17 mouse cellular contexts compared by ENCODE assay signal in genomic region chr10:93364881-93365280, GRCm38 (mm10). TPM values are rescaled to one million over a fixed set of nuclear protein-coding genes. Genes with fewer than 3 reads are reported as not detected.
DNase-seq lines count a peak whose midpoint lies in the region; ATAC-seq and TF ChIP-seq lines count a peak whose summit lies in the region.
"Had no signal": no experiment of that assay in that cellular context is flagged by ENCODE, and none has a peak within 500 bp of the region (broad histone marks: within the 10 kb centered on the region; RNA-seq: fewer than 3 reads in every experiment).

No protein-coding gene starts in this region.

- no peaks in the 10 kb centered on the region for H3K27me3 ChIP-seq in forebrain, embryonic 10.5 days (ENCODE audit: poor library complexity, severe bottlenecking)
- H3K27me3 ChIP-seq in forebrain, postnatal 0 days (ENCODE audit: insufficient read depth, low read length), result no peaks in the 10 kb centered on the region
- no peaks in the 10 kb centered on the region for H3K27me3 ChIP-seq in kidney, embryonic 16.5 days (ENCODE audit: insufficient read depth, low read length)
- no peaks in the 10 kb centered on the region for H3K27me3 ChIP-seq in spleen, adult 2 months (ENCODE audit: control insufficient read depth, insufficient read depth, low read length)
- H3K27me3 ChIP-seq: Patski had no signal

- no peak overlapping the region for H3K4me3 ChIP-seq in forebrain, embryonic 10.5 days
- H3K4me3 ChIP-seq in forebrain, postnatal 0 days (ENCODE audit: low read depth, low read length), result no peak overlapping the region
- no peak overlapping the region for H3K4me3 ChIP-seq in kidney, embryonic 16.5 days (ENCODE audit: low read length)
- H3K4me3 ChIP-seq in brown adipose tissue, adult 24 weeks (ENCODE audit: insufficient read depth, low read depth, low read length), result no peak overlapping the region
- H3K4me3 ChIP-seq in spleen, adult 2 months (ENCODE audit: extremely low read depth, insufficient read depth, insufficient read length), result no peak overlapping the region

- TF ChIP-seq CTCF in forebrain, postnatal 0 days (IDR thresholded peaks at IDR 0.05; ENCODE audit: low read depth), result no peak
- TF ChIP-seq CTCF in spleen, adult 2 months (IDR thresholded peaks at IDR 0.05; ENCODE audit: extremely low read depth, insufficient read depth, insufficient read length, insufficient replicate concordance), result no peak

- no peak overlapping the region for H3K9ac ChIP-seq in forebrain, postnatal 0 days
- no peak overlapping the region for H3K9ac ChIP-seq in kidney, embryonic 16.5 days (replicated peaks; ENCODE audit: low read length)
- H3K9ac ChIP-seq: hindbrain, embryonic 14.5 days; lung, embryonic 14.5 days had no signal

- H3K9me3 ChIP-seq in forebrain, embryonic 10.5 days, result no peaks in the 10 kb centered on the region
- H3K9me3 ChIP-seq in forebrain, postnatal 0 days (ENCODE audit: low read length), result no peaks in the 10 kb centered on the region
- H3K9me3 ChIP-seq in kidney, embryonic 16.5 days (ENCODE audit: low read length), result no peaks in the 10 kb centered on the region

- no peak for ATAC-seq in forebrain, postnatal 0 days
- ATAC-seq in kidney, embryonic 16.5 days (ENCODE audit: low FRiP score, low TSS enrichment), result peak; percentile 8; the same call in 1 of the 2 replicates
- ATAC-seq in megakaryocyte-erythroid progenitor cell, adult 5-6 weeks (replicated peaks; ENCODE audit: low FRiP score, low TSS enrichment, poor library complexity, severe bottlenecking), result no peak
- ATAC-seq: Patski had no signal

- 79% methylated on average over 7 of the region's 7 CpGs for WGBS in forebrain, embryonic 10.5 days
- WGBS in forebrain, postnatal 0 days, result 82% methylated on average over 7 of the region's 7 CpGs
- 70% methylated on average over 7 of the region's 7 CpGs for WGBS in kidney, embryonic 16.5 days
- WGBS in spleen, adult 2 months, result 27% methylated on average over 7 of the region's 7 CpGs

- TF ChIP-seq POLR2A in spleen, adult 2 months (IDR thresholded peaks at IDR 0.05; ENCODE audit: low read depth, low read length), result no peak

- no peak overlapping the region for H3K4me2 ChIP-seq in forebrain, postnatal 0 days (ENCODE audit: low read depth)
- no peak overlapping the region for H3K4me2 ChIP-seq in kidney, embryonic 16.5 days (replicated peaks; ENCODE audit: low read depth, low read length)
- H3K4me2 ChIP-seq: hindbrain, embryonic 14.5 days; lung, embryonic 14.5 days had no signal

- no peaks in the 10 kb centered on the region for H3K36me3 ChIP-seq in forebrain, embryonic 10.5 days (replicated peaks)
- no peaks in the 10 kb centered on the region for H3K36me3 ChIP-seq in forebrain, postnatal 0 days (ENCODE audit: insufficient read depth)
- H3K36me3 ChIP-seq in kidney, embryonic 16.5 days (ENCODE audit: insufficient read depth, low read length), result no peaks in the 10 kb centered on the region
- no peaks in the 10 kb centered on the region for H3K36me3 ChIP-seq in spleen, adult 2 months (ENCODE audit: control insufficient read depth, insufficient read depth, low read length)

- H3K4me1 ChIP-seq in forebrain, embryonic 10.5 days, result peaks cover 9% of the 10 kb centered on the region
- H3K4me1 ChIP-seq in forebrain, postnatal 0 days (ENCODE audit: insufficient read depth), result no peaks in the 10 kb centered on the region
- peaks cover 7% of the 10 kb centered on the region; the same call in 1 of the 2 replicates for H3K4me1 ChIP-seq in kidney, embryonic 16.5 days (ENCODE audit: insufficient read depth, low read length)
- peaks cover 23% of the 10 kb centered on the region for H3K4me1 ChIP-seq in brown adipose tissue, adult 24 weeks (ENCODE audit: control insufficient read depth, insufficient read depth, insufficient read length, low read length)
- peaks cover 12% of the 10 kb centered on the region; the same call in 1 of the 2 replicates for H3K4me1 ChIP-seq in spleen, adult 2 months (ENCODE audit: control insufficient read depth, insufficient read depth, insufficient read length)

- H3K27ac ChIP-seq in forebrain, embryonic 10.5 days, result 0 out of 2 replicates have a peak overlapping the region, but pooled peaks have one; percentile 0
- H3K27ac ChIP-seq in forebrain, postnatal 0 days (ENCODE audit: low read depth, low read length), result no peak overlapping the region
- no peak overlapping the region for H3K27ac ChIP-seq in kidney, embryonic 16.5 days (ENCODE audit: low read length)
- H3K27ac ChIP-seq in brown adipose tissue, adult 24 weeks (replicated peaks; ENCODE audit: low read depth, low read length), result peak overlapping the region; percentile 48; the same call in 1 of the 2 replicates
- H3K27ac ChIP-seq in spleen, adult 2 months (ENCODE audit: insufficient read depth, low read length), result peak overlapping the region; percentile 59
- H3K27ac ChIP-seq: hindbrain, embryonic 14.5 days; kidney, postnatal 0 days had no signal

- no peak for DNase-seq in forebrain, embryonic 10.5 days (ENCODE audit: extremely low spot score, low spot score)
- no peak for DNase-seq in forebrain, postnatal 0 days
- no peak for DNase-seq in kidney, adult 8-10 months
- peak in 1 of 2 experiments; percentile 39 for DNase-seq in spleen, adult 2 months (ENCODE audit: low read depth in 1 of 2, low spot score in 2 of 2)
- no peak for DNase-seq in adrenal gland, postnatal 4 days (ENCODE audit: low spot score in 2 of 2)
- DNase-seq: adrenal gland, postnatal 14 days; cerebellum, adult 11-12 months; embryo, embryonic 11 days; gastrocnemius, postnatal 36 days; layer of hippocampus, adult 9-11 months; lung, embryonic 14.5 days had no signal

RNA-seq across cellular contexts. Expression of gene Elk3, which starts 53.9 kb away (rescaled TPM):
- 13.1 and 14.5 TPM in 2 replicates for polyA plus RNA-seq in forebrain, embryonic 10.5 days (2016; fragmentation: Nextera tagmentation; extraction: Ambion mirVana)
- 5.1 and 8.8 TPM in 2 replicates for total RNA-seq in forebrain, postnatal 0 days (2014; rRNA removed)
- polyA plus RNA-seq in forebrain, postnatal 0 days (2015; fragmentation: Nextera tagmentation; extraction: Ambion mirVana), result 4.9 and 6.2 TPM in 2 replicates
- 41.3 and 45.6 TPM in 2 replicates for polyA plus RNA-seq in kidney, embryonic 16.5 days (2015; fragmentation: Nextera tagmentation; extraction: Ambion mirVana)
- 8.0 and 14.4 TPM in 2 replicates for polyA plus RNA-seq in brown adipose tissue, adult 24 weeks (2012; ENCODE audit: insufficient read depth, insufficient read length, missing spikeins)
- 37.4 and 48.6 TPM in 2 replicates for polyA plus RNA-seq in spleen, adult 2 months (2012; rRNA removed)
- 8.7 and 8.9 TPM in 2 replicates for total RNA-seq in megakaryocyte-erythroid progenitor cell, adult 5-6 weeks (2014; fragmentation: Nextera tagmentation)
- 6.8 and 7.2 TPM in 2 replicates for total RNA-seq in megakaryocyte-erythroid progenitor cell, adult 5-6 weeks (2017)
- 10 to 100 TPM; 71.3 to 72.3 TPM for total RNA-seq in adrenal gland, postnatal 4 days (2021)

Comparison
In these comparisons a context has a peak if more than half of its experiments do, and no peak if none do; other contexts are left out.
1. H3K27ac ChIP-seq: peak in forebrain, embryonic 10.5 days (single experiment), brown adipose tissue, adult 24 weeks (single experiment) and spleen, adult 2 months (single experiment); none in forebrain, postnatal 0 days (single experiment) and kidney, embryonic 16.5 days (single experiment).